Mouse (Mus musculus) hindbrain, embryonic 14.5 days (tissue): ENCODE results near the gene Lgr4. TPM values are rescaled to one million over a fixed set of nuclear protein-coding genes. Genes with fewer than 3 reads are reported as not detected.

Experiments
- ATAC-seq: fragments of 200-750 bp; cut with Nextera tagmentation; 2 replicates; pipeline ENCODE4 v1.8.0; 2017; ENCODE audit warnings: moderate number of reproducible peaks, mild to moderate bottlenecking, moderate TSS enrichment, moderate library complexity; ENCODE audit not compliant: low FRiP score
- DNase-seq: peaks from one replicate; pipeline ENCODE4 v3.0.0-alpha.2; 2015; ENCODE audit warnings: low spot score
- H3K27ac ChIP-seq: fragments of 300-500 bp; sonication (generic); 2 replicates; pipeline ENCODE4 v1.5.1; 2014; ENCODE audit warnings: mild to moderate bottlenecking, moderate library complexity
- H3K27me3 ChIP-seq: fragments of 300-500 bp; sonication (generic); 2 replicates; pipeline ENCODE4 v1.6.1; 2014; ENCODE audit warnings: mild to moderate bottlenecking, low read length, mixed read lengths; ENCODE audit not compliant: control insufficient read depth, insufficient read depth
- H3K36me3 ChIP-seq: fragments of 300-500 bp; sonication (generic); replicated peaks from 2 replicates; pipeline ENCODE4 v1.6.1; 2014; ENCODE audit not compliant: control insufficient read depth, insufficient read depth
- H3K4me1 ChIP-seq: fragments of 300-500 bp; sonication (generic); replicated peaks from 2 replicates; pipeline ENCODE4 v1.6.1; 2014; ENCODE audit warnings: antibody characterized with exemption, low read length, mixed read lengths; ENCODE audit not compliant: control insufficient read depth, insufficient read depth
- H3K4me2 ChIP-seq: fragments of 300-500 bp; sonication (generic); replicated peaks from 2 replicates; pipeline ENCODE4 v1.6.1; 2014; ENCODE audit warnings: mild to moderate bottlenecking, moderate library complexity
- H3K4me3 ChIP-seq: fragments of 300-500 bp; sonication (generic); replicated peaks from 2 replicates; pipeline ENCODE4 v1.5.1; 2014; ENCODE audit warnings: mild to moderate bottlenecking, low read length
- H3K9ac ChIP-seq: fragments of 300-500 bp; sonication (generic); 2 replicates; pipeline ENCODE4 v1.6.1; 2014
- H3K9me3 ChIP-seq: fragments of 300-500 bp; sonication (generic); 2 replicates; pipeline ENCODE4 v1.6.1; 2016; ENCODE audit warnings: low read length; ENCODE audit not compliant: control insufficient read depth
- WGBS: fragments of 180-500 bp; shearing (Covaris S2); extraction: QIAGEN DNeasy Blood & Tissue Kit; methylation state at CpG from one replicate; pipeline ENCODE4 v1.1.7; 2014; 5-methylcytosine and 5-hydroxymethylcytosine counted together
- polyA plus RNA-seq: library from polyadenylated mRNA; unstranded; fragments of >200 nt; fragmentation: Nextera tagmentation; extraction: Ambion mirVana; gene quantifications from 2 replicates; pipeline ENCODE4 v1.2.1, GENCODE M21; 2014

The Lgr4 gene
- polyA plus RNA-seq, 1 experiment from 2014 or later = 13.6 TPM

DNA sequence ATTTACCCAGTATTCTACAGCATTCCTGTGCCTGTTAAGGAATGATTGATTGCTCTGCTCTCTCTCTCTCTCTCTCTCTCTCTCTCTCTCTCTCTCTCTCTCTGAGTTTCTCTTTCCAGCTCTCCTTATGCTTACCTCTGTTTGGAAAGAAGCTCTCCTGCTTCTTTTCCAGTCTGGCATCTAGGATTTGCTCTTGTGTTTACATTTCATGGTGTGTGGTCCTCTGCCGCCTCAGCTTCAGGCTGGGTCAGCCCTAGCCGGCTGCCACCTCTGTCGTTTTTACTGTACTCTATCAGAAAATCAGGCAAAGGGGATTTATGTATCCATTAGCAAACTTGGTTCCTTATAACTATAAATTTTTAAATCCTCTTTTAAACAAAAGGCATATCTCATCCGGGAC lies 118.8 kb downstream of the Lgr4 start:
- 45% methylated on average over 4 of the region's 4 CpGs for WGBS
- Histone ChIP-seq H3K4me1 (no peaks in the 10 kb centered on the region), H3K4me3 (no peak overlapping the region), H3K27me3 (no peaks in the 10 kb centered on the region), H3K9ac (no peak overlapping the region), H3K27ac (no peak overlapping the region), H3K36me3 (peaks cover 20% of the 10 kb centered on the region; the same call in 1 of the 2 replicates), H3K4me2 (no peak overlapping the region), H3K9me3 (no peaks in the 10 kb centered on the region)
- DNase-seq (no peak), ATAC-seq (no peak)

DNA sequence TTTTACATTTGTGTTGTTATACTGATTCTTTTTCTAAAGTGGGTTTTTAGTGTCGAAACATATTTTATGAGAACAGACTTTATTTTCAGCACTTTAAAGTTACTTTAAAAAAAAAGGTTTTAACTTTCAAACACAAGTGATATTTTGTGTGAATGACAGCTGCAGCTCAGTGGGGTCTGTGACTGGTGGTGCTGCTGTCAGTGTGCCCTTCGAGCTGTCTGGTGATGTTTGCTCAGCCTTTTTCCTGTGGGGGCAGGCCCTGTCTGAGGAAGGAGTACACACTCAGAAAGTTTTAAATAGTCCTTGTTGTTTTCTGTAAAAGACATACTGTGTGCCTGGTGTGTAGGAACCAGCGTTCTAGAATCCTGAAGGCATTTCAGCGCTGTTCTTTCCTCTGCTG lies 119.2 kb downstream of the Lgr4 start:
- Histone ChIP-seq H3K27ac (no peak overlapping the region), H3K9me3 (no peaks in the 10 kb centered on the region), H3K27me3 (no peaks in the 10 kb centered on the region), H3K4me1 (no peaks in the 10 kb centered on the region), H3K9ac (no peak overlapping the region), H3K4me3 (no peak overlapping the region), H3K4me2 (no peak overlapping the region), H3K36me3 (peaks cover 20% of the 10 kb centered on the region; the same call in 1 of the 2 replicates)
- WGBS = 79% methylated on average over 4 of the region's 4 CpGs
- DNase-seq = no peak
- no peak for ATAC-seq

DNA sequence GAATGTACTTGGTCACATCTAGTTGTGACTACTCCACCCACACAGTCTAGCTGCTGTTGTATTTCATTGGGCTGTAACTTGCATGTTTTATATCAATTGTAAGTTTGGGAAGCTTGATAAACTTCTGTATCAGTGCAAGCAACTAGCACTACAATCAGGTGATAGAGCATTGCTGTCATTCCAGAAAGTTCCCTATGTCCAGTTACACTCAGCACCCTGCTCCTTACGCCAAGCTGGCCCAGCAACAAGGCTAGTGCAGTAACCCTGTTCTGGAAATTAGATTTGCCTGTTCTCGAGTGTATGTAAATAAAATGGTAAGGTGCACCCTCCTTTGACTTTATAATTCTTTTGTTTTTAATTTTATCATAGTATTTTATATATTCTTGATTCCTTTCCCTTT lies 119.8 kb downstream of the Lgr4 start:
- peaks cover 20% of the 10 kb centered on the region; the same call in 1 of the 2 replicates for H3K36me3 ChIP-seq
- DNase-seq = no peak
- no peak overlapping the region for H3K4me3 ChIP-seq
- no peaks in the 10 kb centered on the region for H3K9me3 ChIP-seq
- no peak overlapping the region for H3K4me2 ChIP-seq
- ATAC-seq = no peak
- H3K4me1 ChIP-seq = no peaks in the 10 kb centered on the region
- whole genome bisulfite sequencing = 91% methylated on average over 2 of the region's 2 CpGs
- H3K9ac ChIP-seq = no peak overlapping the region
- no peak overlapping the region for H3K27ac ChIP-seq
- no peaks in the 10 kb centered on the region for H3K27me3 ChIP-seq

DNA sequence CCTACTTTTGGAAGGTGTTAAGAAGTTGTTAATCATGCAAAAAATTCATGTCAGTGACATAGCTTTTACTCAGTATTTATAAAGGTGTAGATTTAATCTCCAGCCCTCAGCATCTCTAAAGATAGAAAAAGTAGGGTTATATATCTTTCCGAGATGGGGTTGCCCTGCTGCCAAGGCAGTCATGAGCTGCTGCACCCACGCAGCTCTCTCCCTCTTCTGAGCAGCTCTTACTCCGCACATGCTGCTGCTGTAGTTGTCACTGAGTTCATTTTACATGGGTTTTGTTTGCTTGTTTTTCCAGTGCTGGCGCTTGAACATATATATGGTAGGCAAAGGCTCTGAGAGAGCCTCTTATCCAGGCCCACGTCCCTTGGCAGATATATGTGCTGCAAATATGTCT lies 120.9 kb downstream of the Lgr4 start:
- H3K27ac ChIP-seq = no peak overlapping the region
- H3K4me3 ChIP-seq = no peak overlapping the region
- H3K36me3 ChIP-seq = peaks cover 11% of the 10 kb centered on the region; the same call in 1 of the 2 replicates
- DNase-seq (no peak), ATAC-seq (no peak)
- no peaks in the 10 kb centered on the region for H3K27me3 ChIP-seq
- WGBS = 90% methylated on average over 5 of the region's 5 CpGs
- no peak overlapping the region for H3K9ac ChIP-seq
- H3K9me3 ChIP-seq = no peaks in the 10 kb centered on the region
- H3K4me2 ChIP-seq = no peak overlapping the region
- H3K4me1 ChIP-seq = no peaks in the 10 kb centered on the region

DNA sequence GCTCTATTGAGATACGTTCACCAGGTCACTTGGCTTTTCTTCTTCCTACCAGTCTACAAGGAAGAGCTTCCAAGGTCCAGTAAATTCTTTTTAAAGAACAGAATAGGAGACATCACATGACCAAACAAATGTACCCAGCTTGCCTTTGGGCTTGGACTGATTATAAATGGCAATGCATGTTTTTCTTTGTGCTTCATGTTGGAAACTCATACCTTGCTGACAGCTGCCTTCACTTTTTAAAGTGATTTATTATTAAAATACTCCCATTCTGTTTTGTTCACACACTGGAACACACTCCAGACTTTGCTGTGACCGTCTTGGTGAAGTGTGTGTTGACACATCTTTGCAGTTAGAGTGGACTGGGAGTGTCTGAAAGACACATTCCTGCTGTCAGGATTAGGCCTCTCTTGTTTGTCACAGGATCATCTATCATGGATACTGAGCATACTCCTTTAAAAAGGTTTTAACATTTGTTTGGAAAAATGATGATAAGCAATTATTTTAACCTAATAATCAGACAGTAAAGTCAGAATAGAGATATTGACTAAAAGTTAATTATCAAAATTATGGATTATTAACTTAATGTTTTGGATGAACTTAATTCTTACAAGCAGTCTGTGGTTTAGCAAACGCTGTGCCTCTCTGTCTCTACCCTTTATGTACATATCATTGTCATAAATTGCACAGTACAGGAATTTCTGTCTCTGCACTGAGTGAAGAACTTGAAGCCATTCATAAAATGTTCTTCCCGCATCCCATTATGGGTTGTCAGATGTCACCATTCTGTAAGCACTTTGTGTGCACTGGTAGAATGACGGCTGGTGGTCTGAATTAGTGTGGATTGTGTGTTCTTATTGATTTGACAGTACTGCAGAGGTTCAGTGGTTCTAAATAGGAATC lies 125.7 kb downstream of the Lgr4 start:
- whole genome bisulfite sequencing = 55% methylated on average over 5 of the region's 5 CpGs
- H3K27ac ChIP-seq = no peak overlapping the region
- H3K4me3 ChIP-seq = no peak overlapping the region
- H3K36me3 ChIP-seq = peaks cover 3% of the 10 kb centered on the region; the same call in 1 of the 2 replicates
- no peaks in the 10 kb centered on the region for H3K27me3 ChIP-seq
- ATAC-seq (no peak), DNase-seq (no peak)
- no peaks in the 10 kb centered on the region for H3K9me3 ChIP-seq
- H3K4me2 ChIP-seq = no peak overlapping the region
- H3K9ac ChIP-seq = no peak overlapping the region
- H3K4me1 ChIP-seq = no peaks in the 10 kb centered on the region

DNA sequence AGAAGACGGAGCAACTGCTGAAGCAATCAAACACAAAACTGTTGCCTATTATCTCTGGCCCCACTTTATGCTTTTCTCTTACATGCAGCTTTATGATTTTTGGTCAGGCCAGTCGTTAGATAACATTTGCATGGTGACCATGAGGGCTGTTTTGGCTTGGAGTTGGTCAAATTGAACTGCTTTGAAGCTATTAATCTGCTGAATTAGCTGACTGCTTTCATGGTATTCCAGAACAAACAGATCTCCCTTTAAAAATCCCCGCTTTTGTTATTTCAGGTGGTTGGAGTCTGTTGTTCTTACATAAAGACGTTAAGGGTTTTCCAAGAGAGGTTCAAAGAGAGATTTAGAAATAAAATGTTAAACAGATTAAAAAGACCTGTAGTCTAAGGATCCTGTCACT lies 141.0 kb downstream of the Lgr4 start:
- Histone ChIP-seq H3K27ac (no peak overlapping the region), H3K4me2 (no peak overlapping the region), H3K9ac (no peak overlapping the region), H3K36me3 (no peaks in the 10 kb centered on the region), H3K27me3 (no peaks in the 10 kb centered on the region), H3K9me3 (no peaks in the 10 kb centered on the region), H3K4me1 (no peaks in the 10 kb centered on the region), H3K4me3 (no peak overlapping the region)
- ATAC-seq = no peak
- WGBS = 65% methylated on average over 4 of the region's 4 CpGs
- no peak for DNase-seq

DNA sequence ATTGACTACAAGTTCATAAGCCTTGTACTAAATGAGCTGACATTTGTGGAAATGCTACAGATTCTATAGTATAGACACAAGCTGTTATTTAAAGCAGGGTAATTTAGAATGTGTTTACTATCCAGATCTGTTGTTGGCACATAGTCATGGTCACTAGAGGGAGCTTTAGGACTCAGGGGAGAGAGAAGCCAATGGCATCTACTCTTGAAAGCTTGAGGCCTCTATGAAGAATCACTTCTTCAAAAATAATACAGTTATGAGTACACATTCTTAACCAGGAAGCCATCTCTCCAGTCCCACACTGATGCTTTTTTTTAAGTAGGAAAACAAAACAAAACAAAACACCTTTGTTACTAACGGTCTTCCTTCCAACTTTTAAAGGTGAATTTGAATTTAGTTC lies 145.7 kb downstream of the Lgr4 start:
- no peak overlapping the region for H3K4me2 ChIP-seq
- DNase-seq (no peak), ATAC-seq (no peak)
- H3K4me3 ChIP-seq = no peak overlapping the region
- H3K27ac ChIP-seq = no peak overlapping the region
- no peaks in the 10 kb centered on the region for H3K4me1 ChIP-seq
- H3K27me3 ChIP-seq = no peaks in the 10 kb centered on the region
- WGBS = 91% methylated on average over 1 of the region's 1 CpGs
- H3K36me3 ChIP-seq = no peaks in the 10 kb centered on the region
- H3K9ac ChIP-seq = no peak overlapping the region
- H3K9me3 ChIP-seq = no peaks in the 10 kb centered on the region

Other genes with a start within 250 kb of the Lgr4 start
- gene Bdnf, start 242.9 kb upstream of the Lgr4 start, polyA plus RNA-seq = 4.2 and 5.3 TPM in 2 replicates
- gene Lin7c, start 26.8 kb upstream of the Lgr4 start, polyA plus RNA-seq = 224 and 251 TPM in 2 replicates
- gene Ccdc34, start 100.2 kb downstream of the Lgr4 start, polyA plus RNA-seq = 27.3 and 29.9 TPM in 2 replicates